Mouse (Mus musculus): Measurements from ENCODE around the gene Sin3a. TPM values are rescaled to one million over a fixed set of nuclear protein-coding genes. Genes with fewer than 3 reads are reported as not detected.
A peak's percentile ranks its signal among the peaks of the same experiment; 100 is the strongest.

The Sin3a gene
- 124 and 134 TPM in 2 replicates for total RNA-seq (2017)

DNA sequence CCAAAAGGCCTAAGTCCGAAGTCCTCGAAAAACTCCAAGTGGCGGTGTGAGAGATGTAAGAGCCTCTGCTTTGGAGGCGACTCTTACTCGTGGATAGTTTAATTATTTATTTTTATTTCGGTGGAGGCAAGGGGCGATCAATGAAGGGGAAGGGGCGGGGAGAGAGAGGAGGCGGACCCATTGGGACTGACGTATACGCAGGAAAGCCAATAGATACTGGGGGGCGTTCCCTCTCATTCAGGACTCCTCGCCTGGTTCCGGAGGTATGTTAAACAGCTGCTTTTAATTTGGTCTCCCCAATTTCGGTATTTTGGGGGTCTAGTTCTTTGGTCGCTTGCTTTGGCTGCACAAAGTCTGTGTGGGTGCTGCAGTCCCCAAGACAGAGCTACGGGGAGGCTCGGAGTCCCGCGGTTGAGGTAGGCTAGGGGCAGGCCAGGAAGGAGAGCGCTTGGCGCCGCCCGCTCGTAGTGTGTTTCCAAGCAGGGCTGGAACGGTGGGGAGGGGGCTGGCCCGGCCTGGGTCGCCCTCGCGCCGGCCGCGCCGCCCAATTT, at the start of gene Sin3a:
Gene Sin3a (plus strand): TSS at position 240 of the 551 bp plus-strand sequence.
- no peak for ATAC-seq (ENCODE audit: extremely low read depth, insufficient number of reproducible peaks, low FRiP score, poor library complexity, severe bottlenecking)

DNA sequence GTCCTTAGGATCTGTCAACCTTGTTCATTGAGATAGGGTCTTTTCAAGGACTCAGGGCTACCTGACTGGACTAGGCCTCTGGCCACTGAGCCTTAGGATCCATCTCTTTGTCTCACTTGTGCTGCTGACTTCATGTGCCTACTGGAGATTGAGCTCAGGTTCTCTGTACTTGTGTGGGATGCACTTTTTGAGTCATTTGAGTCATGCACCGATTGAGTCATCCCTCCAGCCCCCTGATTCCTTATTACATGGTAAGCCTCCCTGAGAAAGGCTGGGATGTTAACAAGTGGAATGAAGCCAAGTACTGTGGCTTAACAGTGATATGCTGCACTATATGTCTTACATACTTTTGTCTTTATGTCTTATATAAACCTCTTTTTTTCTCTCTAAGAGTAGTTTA, 40.1 kb upstream of the Sin3a start:
- ATAC-seq (ENCODE audit: extremely low read depth, insufficient number of reproducible peaks, low FRiP score, poor library complexity, severe bottlenecking): no peak

DNA sequence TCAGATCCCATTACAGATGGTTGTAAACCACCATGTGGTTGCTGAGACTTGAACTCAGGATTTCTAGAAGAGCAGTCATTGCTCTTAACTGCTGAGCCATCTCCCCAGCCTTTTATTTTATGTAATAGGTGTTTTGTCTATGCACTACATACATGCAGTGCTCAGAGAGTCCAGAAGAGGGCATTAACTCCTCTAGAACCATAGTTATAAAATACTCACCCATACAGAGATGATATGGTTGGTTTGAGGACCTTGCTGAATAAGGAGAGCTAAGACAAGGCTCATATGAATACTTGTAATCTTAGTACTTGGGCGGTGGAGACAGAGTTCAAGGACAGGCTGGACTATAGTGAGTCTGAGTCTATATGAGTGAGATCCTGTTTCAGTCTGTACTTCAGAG, 15.6 kb upstream of the Sin3a start:
- ATAC-seq (ENCODE audit: extremely low read depth, insufficient number of reproducible peaks, low FRiP score, poor library complexity, severe bottlenecking): peak; percentile 83

DNA sequence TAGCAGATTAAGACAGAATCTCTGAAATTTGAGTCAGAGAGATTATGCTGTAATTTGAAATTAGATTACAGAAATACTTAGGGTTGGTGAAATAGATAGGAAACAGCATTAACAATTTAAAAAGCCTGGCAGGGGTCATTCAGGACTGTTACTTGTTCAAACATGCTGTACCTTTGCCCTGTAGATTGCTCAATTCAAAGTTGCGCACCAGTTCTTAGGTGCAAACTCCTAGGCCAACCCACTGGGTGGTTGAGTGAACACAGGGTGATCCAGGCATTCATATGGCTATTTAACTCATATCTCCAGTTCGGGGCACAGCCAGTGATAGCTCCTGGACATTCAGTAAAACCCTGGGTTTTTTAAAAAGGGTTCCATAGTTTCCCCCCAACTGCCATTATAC, 7.7 kb upstream of the Sin3a start:
- no peak for ATAC-seq (ENCODE audit: extremely low read depth, insufficient number of reproducible peaks, low FRiP score, poor library complexity, severe bottlenecking)

DNA sequence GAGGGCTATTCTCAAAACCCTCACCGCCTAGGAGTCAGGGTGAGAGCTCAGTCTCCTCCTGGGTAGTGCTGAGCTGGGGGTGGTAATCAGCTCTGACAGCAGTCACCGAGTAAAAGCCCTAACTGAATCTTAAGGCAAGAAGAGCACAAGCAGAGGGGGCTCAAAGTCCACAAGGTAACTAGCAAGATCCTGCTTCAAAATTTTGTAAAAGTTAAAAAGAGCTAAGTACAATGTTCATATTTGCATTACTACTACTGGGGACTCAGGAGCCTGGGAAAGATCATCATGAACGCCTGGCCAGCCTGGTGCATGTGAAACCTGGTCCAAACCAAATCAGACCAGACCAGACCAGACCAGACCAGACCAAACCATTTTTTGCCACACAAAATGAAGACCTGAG, 3.6 kb upstream of the Sin3a start:
- no peak for ATAC-seq (ENCODE audit: extremely low read depth, insufficient number of reproducible peaks, low FRiP score, poor library complexity, severe bottlenecking)

DNA sequence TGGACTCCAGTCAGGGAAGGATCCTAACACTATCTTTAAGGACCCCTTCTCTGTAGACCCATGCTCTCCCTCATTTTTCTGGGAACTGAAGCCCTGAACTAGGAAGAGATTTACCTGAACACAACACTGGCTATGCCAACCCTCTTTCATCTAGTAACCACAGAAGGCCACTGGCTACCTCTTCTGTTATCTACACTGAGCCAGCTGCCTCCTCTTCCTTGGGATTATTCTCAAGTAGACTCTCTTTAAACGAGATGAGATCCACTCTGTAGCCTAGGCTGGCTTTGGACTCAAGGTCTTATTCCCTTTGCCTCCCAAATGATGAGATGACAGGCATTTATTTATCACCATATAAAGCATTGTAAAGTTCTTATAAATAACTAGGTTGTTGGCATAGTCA, 1.6 kb upstream of the Sin3a start:
- no peak for ATAC-seq (ENCODE audit: extremely low read depth, insufficient number of reproducible peaks, low FRiP score, poor library complexity, severe bottlenecking)

DNA sequence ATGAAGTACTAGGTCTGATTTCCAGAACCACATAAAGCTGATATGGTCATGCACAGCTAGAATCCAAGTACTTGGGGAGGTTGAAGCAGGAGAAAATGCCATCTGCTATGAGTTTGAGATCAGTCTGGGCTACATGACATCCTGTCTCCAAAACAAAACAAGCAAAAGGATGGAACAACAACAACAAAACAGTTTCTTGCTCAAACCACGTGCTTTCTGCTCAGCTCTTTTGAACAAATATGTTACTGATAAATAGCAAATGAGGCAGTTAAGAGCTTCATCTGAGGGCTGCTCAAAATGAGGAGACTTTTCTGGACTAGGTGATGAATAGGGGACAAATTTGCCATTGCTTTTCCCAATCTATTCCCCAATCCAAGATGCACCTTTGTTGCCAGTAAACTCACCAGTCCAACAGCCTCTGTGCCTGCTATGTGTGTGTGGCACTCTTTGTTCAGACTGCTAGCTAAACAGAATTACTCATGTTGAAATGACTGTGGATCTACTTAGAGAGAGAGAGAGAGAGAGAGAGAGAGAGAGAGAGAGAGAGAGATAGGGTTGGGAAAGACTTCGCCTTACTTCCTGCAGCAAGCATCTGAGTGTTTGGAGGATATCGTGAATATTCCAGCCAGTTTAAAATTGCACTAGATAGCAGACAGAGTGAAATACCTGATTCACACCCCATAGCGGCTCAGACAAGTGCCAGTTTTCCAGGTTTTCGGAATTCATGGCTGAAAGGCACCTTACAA, 867 bp upstream of the Sin3a start:
- no peak for ATAC-seq (ENCODE audit: extremely low read depth, insufficient number of reproducible peaks, low FRiP score, poor library complexity, severe bottlenecking)

DNA sequence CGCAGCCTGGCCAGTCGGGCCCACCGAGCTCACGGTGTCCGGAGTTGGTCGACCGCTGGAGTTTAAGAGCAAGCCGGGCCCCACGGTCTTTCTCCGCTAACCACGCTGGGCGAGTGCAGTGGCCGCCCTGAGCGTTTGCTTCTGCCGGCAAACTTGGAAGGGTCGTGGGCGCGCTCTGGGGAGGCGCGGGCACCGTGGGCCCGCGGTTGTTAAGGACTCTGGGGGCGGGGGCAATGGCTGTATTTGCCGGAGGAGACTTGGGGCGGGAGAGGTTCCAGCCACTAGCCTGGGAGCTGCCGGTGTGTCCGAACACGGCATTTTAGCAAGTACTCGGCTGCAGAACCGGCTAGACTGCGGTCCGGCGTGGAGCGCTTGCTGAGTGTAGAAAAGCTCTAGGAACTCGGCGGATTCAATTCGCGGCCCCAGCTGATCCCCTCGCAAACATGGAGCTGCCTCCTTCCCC, 717 bp downstream of the Sin3a start:
- no peak for ATAC-seq (ENCODE audit: extremely low read depth, insufficient number of reproducible peaks, low FRiP score, poor library complexity, severe bottlenecking)

DNA sequence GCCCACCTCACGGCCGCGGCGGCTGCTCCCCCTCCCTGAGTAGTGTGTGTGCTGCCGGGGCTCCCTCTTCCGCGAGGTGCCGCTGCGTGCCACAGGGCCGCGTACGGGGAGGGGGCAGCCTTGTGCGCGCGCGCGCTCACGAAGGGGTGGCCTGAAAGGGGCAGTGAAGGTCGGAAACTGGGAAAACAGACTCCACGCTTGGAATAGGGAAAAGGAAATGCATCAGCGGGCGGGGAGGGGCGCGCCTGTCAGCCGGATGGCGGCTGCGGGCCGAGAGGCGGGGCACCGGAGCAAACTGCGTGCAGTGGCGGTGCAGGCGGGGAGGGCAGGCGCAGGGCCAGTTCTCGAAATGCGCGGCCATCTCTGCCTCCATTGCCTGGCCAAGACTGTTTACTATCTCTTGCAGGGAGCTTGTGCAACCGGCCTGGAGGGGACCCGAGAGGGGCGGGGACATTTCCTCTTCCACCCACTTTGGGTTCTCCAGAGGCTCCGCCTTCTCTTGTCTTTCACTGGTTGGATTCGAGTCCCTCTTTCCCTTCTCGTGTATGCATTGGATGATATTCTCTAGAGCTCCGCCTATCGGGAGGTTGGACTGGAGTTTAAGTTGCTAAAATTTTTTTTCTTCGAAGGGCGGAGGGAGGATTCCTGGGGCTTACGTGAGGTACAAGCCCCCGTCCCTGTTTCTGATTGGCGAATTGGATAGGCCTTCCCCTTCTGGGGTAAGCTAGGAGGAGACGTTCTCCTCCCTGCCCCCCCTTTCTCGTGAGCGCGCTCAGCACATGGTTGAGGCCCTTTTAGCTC, 1.3 kb downstream of the Sin3a start:
- peak; percentile 46 for ATAC-seq (ENCODE audit: extremely low read depth, insufficient number of reproducible peaks, low FRiP score, poor library complexity, severe bottlenecking)

DNA sequence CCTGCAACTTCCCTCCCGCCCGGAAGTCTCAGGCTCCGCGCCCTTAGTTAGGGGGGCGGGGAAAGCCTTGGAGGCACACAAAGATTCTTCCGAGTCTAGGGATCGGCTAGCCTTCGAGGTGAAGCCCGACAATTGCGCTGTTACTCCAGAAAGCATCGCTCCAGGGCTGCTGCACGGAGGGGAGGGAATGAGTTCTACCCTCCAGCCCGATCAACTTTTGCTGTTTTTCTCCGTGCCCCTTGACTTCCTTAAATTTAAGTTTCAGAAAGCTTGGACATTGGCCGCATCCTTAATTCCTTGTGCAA, 1.9 kb downstream of the Sin3a start:
- ATAC-seq (ENCODE audit: extremely low read depth, insufficient number of reproducible peaks, low FRiP score, poor library complexity, severe bottlenecking): no peak

DNA sequence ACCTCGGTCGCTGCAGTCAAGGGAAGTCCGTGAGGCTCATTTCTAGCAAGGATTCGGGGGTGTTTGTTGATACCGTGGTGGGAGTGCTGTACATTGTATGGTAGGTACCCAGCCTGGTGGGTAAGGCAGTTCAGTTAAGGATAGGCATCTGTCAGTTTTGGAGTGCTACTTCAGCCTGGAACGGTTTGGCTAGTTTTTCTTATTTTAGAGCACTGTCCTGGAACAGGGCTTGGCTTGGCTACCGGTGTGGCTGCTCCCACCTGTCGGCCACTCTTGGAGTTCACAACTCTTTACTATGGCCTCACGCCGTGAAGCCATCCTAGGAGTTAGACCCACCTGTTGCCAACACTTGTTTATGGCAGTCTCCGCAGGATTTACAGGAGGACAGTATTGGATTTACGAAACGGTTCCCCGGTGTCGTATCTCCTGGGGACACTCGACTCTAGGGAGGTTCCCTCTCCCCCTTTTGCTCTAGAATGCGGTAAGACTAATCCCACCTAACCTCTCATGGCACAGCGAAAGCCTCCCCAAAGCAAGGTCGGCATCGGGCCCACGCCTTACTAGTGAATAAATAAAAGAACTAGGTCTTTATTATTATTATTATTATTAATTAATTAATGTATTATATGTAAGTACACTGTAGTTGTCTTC, 2.5 kb downstream of the Sin3a start:
- no peak for ATAC-seq (ENCODE audit: extremely low read depth, insufficient number of reproducible peaks, low FRiP score, poor library complexity, severe bottlenecking)

DNA sequence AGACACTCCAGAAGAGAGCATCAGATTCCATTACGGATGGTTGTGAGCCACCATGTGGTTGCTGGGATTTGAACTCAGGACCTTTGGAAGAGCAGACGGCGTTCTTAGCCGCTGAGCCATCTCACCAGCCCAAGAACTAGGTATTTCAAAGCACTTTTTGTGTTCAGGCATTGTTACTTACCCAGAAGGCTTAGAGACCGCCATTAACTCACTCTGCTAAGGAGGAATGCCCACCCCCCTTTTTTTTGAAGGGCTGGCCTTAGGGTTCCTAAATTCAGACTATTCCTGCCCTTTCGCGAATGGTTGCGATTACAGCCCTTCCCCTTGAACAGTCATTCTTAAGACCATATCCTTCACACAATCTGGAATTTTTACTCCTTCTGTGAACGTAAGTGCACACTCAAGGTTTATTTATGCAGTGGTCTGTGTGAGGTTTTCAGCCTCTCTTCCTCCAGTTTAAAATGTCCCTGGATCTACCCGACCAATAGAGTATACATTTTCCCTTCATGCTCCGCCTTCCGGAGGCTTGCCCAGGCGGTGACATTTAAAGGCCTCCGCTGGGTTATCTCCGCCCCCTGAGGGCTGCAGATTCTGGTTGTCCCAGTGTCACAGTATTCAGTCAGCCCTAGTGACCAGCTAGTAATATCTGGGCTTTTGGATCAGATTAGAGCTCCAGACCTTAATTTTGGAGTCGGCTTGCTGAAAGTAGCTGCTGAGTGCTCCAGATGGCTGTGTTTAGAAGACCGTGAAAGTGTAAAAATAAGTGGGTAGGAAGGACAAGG, 3.2 kb downstream of the Sin3a start:
- ATAC-seq (ENCODE audit: extremely low read depth, insufficient number of reproducible peaks, low FRiP score, poor library complexity, severe bottlenecking): no peak

DNA sequence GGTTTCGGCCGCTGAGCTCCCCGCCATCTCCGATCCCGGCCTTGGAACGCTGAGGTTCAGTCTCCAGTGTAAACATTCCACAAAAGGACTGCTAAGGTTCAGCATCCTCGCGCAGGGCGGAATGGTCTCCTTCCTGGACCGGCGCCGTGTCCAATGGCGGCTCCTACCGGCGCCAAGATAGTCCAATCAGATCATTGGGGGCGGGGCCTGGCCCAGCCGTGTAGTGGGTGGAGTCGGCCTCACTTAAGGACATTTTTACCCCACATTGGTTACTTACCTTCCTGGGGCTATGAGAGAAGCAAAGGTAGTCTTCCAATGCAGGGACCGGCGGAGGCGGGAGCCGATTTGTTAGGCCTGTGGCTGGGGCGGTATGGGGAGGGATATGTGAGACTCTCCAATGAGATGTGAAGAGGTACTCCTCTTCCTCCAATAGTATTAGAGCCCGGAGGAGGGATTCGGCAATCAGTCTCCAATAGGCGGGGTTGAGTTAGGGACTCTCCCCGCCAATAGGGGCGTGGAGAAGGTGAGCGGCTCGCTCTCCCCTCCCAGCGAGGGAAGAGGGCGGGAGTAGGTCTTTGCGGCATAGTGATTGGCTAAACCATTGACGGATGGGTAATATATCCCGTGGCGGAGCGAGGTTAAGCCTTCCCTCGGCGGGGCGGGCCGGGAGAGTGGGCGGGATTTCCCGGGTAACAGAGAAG, 4.0 kb downstream of the Sin3a start:
- ATAC-seq (ENCODE audit: extremely low read depth, insufficient number of reproducible peaks, low FRiP score, poor library complexity, severe bottlenecking): peak; percentile 64

DNA sequence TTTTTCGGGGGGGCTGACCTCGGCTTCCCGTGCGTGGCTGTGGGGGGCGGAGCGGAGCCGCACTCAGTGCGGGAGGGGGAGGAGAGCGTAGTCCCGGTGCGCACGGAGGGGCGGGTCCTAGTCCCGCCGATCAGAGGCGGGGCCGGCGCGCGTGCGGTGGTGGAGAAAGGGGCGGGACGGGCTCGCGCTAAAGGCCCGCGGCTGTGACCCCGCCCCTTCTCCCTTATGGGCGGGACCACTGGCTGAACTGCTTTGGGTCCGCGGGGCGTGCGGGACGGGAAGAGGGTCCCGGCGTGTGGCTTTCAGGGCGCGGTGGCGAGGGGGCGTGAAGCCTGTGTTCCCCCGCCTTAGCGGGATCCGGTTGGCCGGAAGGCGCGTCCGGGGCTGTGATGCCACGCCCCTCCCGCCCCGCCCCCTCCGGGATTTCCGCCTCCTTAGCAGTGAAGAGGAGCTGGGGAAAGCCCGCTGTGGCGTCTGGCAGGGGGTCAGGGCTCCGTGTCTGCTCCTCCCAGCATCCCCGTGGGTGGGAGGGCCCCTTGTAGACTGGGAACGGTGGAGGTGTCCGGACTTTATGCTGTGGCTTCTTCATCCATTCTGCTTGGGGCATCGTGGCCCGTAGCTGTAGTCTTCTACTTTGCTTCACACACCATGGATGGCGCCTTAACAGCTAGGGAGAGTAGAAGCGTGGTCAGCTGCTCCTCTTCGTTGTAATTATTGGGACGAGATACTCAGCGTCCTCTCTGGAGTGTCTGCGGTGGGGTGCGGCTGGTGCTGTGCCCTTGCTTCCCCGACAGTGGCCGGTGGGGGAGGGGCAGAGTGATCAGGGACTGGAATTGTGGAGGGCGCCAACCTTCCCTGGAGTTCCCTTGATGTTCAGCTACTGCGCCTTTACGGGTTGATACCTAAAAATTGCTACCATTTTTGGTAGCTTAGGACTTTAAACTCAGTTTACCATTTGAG, 5.1 kb downstream of the Sin3a start:
- 0 out of 2 replicates have a peak, but pooled peaks have one; percentile 2 for ATAC-seq (ENCODE audit: extremely low read depth, insufficient number of reproducible peaks, low FRiP score, poor library complexity, severe bottlenecking)

DNA sequence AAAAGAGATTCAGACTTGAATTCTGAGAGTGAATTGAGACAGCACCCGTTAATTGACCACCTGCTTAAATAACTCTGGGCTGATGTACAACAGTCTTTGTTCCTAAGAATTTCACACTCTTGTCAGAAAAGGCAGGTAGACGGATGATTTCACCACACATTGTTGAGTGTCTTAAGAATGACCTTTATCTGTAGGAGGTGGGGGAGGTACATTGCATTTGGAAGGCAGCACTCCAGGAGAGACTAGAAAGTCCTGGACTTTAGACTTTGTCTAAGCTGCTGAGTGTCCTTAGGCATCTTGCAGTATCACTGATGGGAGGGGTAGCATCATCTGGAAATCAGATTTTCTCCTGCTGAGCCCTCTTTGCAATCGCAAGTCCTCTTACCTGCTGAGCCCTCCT, 10.4 kb downstream of the Sin3a start:
- no peak for ATAC-seq (ENCODE audit: extremely low read depth, insufficient number of reproducible peaks, low FRiP score, poor library complexity, severe bottlenecking)

DNA sequence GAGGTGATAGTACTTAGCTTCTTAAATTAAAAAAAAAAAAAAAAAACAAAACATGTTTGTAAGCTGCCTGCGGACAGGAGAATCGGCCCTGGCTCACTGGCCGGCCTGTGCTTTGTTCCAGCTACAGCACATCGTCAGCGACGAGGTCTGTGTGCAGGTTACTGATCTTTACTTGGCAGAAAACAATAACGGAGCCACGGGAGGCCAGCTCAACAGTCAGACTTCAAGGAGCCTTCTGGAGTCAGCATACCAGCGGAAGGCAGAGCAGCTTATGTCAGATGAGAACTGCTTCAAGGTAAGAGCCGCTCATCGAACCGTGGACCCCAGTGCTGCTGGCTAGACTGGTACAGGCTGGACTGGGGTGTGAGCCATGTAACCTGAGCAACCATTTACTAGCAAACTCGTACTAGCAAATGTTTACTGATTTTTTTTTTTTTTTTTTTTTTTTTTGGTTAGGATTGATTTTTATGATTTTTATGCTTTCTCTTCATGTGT, 45.5 kb downstream of the Sin3a start:
- ATAC-seq (ENCODE audit: extremely low read depth, insufficient number of reproducible peaks, low FRiP score, poor library complexity, severe bottlenecking): no peak

DNA sequence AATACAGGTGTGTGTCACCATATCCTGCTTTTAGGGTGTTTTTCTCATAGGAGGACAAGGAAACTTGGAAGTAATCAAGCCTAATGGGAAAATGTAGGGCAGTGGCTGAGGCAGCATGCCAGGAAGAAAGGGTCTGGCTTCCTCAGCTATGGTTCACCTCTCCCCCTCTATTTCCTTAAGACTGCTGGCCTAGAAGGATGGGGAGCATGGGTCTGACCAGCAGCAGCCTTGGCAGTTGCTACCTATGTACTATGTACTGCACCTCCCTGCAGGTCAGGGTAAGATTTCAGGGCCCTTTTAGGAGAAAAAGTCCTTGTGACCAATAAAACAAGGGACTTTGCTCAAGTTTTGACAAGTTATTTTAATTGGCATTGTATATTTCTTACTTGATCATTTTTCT, 57.8 kb downstream of the Sin3a start:
- no peak for ATAC-seq (ENCODE audit: extremely low read depth, insufficient number of reproducible peaks, low FRiP score, poor library complexity, severe bottlenecking)

Measured in neutrophil, adult 5-6 weeks (primary cell).